Mouse (Mus musculus) liver, embryonic 14.5 days (tissue): ENCODE results near the gene Prl7c1.

Experiments
- CTCF ChIP-seq: IDR thresholded peaks from 2 replicates; pipeline ENCODE4 v1.5.1; 2016; ENCODE audit warnings: antibody characterized with exemption, low read depth, control low read depth
- EP300 ChIP-seq: IDR thresholded peaks from 2 replicates; pipeline ENCODE4 v1.6.1; 2016; ENCODE audit warnings: antibody characterized with exemption, low read depth

GRCm38 (mm10) chr13:27802765-27803164 is 22.2 kb upstream of the Prl7c1 start:
- TF ChIP-seq CTCF = no peak
- TF ChIP-seq EP300 = no peak
